ENCODE assay signal across 15 mouse cellular contexts in the genomic region with DNA sequence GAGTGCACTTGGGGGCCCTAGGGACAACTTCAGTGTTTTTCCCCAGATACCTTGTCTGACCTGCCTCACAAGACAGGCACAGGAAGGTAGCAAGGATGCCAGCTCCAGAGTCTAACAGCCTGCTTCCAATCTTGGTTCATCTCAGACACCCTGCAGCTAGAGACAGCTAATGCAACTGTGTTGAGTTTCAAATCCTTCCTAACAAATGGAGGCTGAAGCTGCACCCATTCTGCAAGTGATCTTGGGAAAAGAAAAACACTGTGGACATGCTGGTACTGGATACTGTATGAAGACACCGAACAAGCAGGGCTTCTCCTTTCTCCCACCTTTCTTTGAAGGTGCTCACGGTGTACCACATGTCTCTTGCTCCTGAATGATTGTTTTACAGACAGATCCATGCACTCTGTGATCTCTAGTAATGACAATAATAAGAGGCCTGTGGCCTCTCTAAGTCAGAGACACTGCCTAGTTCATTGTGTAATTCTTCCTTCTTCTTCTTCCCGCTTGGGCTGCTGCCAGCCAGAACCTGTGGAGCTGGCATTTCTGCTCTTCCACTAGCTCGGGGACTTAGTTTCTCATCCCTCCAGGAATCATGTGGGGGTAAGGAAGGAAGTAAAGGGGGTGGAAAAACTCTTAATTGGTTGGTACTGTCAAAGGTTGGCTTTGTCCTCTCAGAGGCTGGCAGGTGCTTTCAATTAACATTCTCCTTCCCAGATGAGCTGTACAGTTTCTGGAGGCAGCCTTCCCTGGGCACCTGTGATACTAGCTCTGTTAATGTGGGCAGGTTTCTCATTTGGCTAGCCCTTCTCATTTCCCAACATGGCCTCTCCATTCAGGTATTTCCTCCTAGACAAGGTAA. TPM values are rescaled to one million over a fixed set of nuclear protein-coding genes. Genes with fewer than 3 reads are reported as not detected.
DNase-seq lines count a peak whose midpoint lies in the region; ATAC-seq lines count a peak whose summit lies in the region.
"Had no signal": no experiment of that assay in that cellular context is flagged by ENCODE, and none has a peak within 500 bp of the region (broad histone marks: within the 10 kb centered on the region; RNA-seq: fewer than 3 reads in every experiment).

No protein-coding gene starts in this region.

- peaks cover 28% of the 10 kb centered on the region for H3K4me1 ChIP-seq in embryonic facial prominence, embryonic 10.5 days
- H3K4me1 ChIP-seq in embryonic facial prominence, embryonic 15.5 days: peaks cover 10% of the 10 kb centered on the region; the same call in 1 of the 2 replicates

- peak; percentile 40 for DNase-seq in kidney, postnatal 10 days
- no peak for DNase-seq in kidney, adult 9 months
- DNase-seq in embryonic facial prominence, embryonic 10.5 days (ENCODE audit: low spot score): peak; percentile 31
- DNase-seq in lung, postnatal 36 days: peak; percentile 39
- DNase-seq in frontal cortex, postnatal 10 days (ENCODE audit: low spot score in 2 of 2): no peak
- no peak for DNase-seq in layer of hippocampus, postnatal 14 days (ENCODE audit: low spot score in 2 of 2)
- DNase-seq: layer of hippocampus, postnatal 36 days; right cerebral cortex, adult 18-20 months had no signal

- no peak overlapping the region for H3K4me2 ChIP-seq in embryonic facial prominence, embryonic 15.5 days (replicated peaks)
- H3K4me2 ChIP-seq: forebrain, embryonic 12.5 days; heart, embryonic 13.5 days; hindbrain, embryonic 12.5 days; limb, embryonic 12.5 days had no signal

- no peaks in the 10 kb centered on the region for H3K36me3 ChIP-seq in embryonic facial prominence, embryonic 10.5 days (replicated peaks)
- H3K36me3 ChIP-seq in embryonic facial prominence, embryonic 15.5 days: no peaks in the 10 kb centered on the region
- H3K36me3 ChIP-seq: forebrain, embryonic 12.5 days; heart, embryonic 13.5 days; hindbrain, embryonic 12.5 days; limb, embryonic 12.5 days had no signal

- no peak overlapping the region; the same call in 1 of the 2 replicates for H3K27ac ChIP-seq in embryonic facial prominence, embryonic 10.5 days (replicated peaks)
- peak overlapping the region; percentile 53 for H3K27ac ChIP-seq in embryonic facial prominence, embryonic 15.5 days (replicated peaks)
- H3K27ac ChIP-seq: forebrain, embryonic 12.5 days; heart, embryonic 13.5 days; hindbrain, embryonic 12.5 days; limb, embryonic 12.5 days had no signal

- no peaks in the 10 kb centered on the region for H3K9me3 ChIP-seq in embryonic facial prominence, embryonic 10.5 days
- no peaks in the 10 kb centered on the region for H3K9me3 ChIP-seq in embryonic facial prominence, embryonic 15.5 days (replicated peaks)
- H3K9me3 ChIP-seq: forebrain, embryonic 12.5 days; heart, embryonic 13.5 days; hindbrain, embryonic 12.5 days; limb, embryonic 12.5 days had no signal

- WGBS in embryonic facial prominence, embryonic 10.5 days: 59% methylated on average over 4 of the region's 4 CpGs
- 36% methylated on average over 4 of the region's 4 CpGs for WGBS in embryonic facial prominence, embryonic 15.5 days

- ATAC-seq in embryonic facial prominence, embryonic 15.5 days (ENCODE audit: insufficient number of reproducible peaks, low FRiP score, low TSS enrichment, low read depth): no peak
- ATAC-seq: Patski had no signal

- H3K9ac ChIP-seq in embryonic facial prominence, embryonic 15.5 days: no peak overlapping the region
- H3K9ac ChIP-seq: forebrain, embryonic 12.5 days; heart, embryonic 13.5 days; hindbrain, embryonic 12.5 days; limb, embryonic 12.5 days had no signal

- no peaks in the 10 kb centered on the region for H3K27me3 ChIP-seq in embryonic facial prominence, embryonic 10.5 days (replicated peaks; ENCODE audit: low read depth, poor library complexity, severe bottlenecking)
- H3K27me3 ChIP-seq in embryonic facial prominence, embryonic 15.5 days: no peaks in the 10 kb centered on the region
- H3K27me3 ChIP-seq: forebrain, embryonic 12.5 days; heart, embryonic 13.5 days; hindbrain, embryonic 12.5 days; limb, embryonic 12.5 days; Patski had no signal

- no peak overlapping the region for H3K4me3 ChIP-seq in embryonic facial prominence, embryonic 10.5 days
- no peak overlapping the region for H3K4me3 ChIP-seq in embryonic facial prominence, embryonic 15.5 days (replicated peaks)
- H3K4me3 ChIP-seq: forebrain, embryonic 12.5 days; gastrocnemius, adult 2 months; heart, embryonic 13.5 days; hindbrain, embryonic 12.5 days; limb, embryonic 12.5 days had no signal

RNA-seq across cellular contexts. Expression of a gene that starts 20.1 kb away (rescaled TPM):
- 2.7 and 3.2 TPM in 2 replicates for polyA plus RNA-seq in embryonic facial prominence, embryonic 10.5 days (2016; fragmentation: Nextera tagmentation; extraction: Ambion mirVana)
- polyA plus RNA-seq in embryonic facial prominence, embryonic 15.5 days (2015; fragmentation: Nextera tagmentation; extraction: Ambion mirVana): 3.4 and 3.8 TPM in 2 replicates
- total RNA-seq in layer of hippocampus, postnatal 14 days (2021): 100 to 1,000 TPM; 125 to 140 TPM

Comparison
In these comparisons a context has a peak if more than half of its experiments do, and no peak if none do; other contexts are left out.
1. DNase-seq: peak in kidney, postnatal 10 days (single experiment), embryonic facial prominence, embryonic 10.5 days (single experiment) and lung, postnatal 36 days (single experiment); none in kidney, adult 9 months (single experiment), frontal cortex, postnatal 10 days (0 of 2) and layer of hippocampus, postnatal 14 days (0 of 2).